Mouse (Mus musculus): Measurements from ENCODE around the gene Gm17949.

The Gm17949 gene

GRCm38 (mm10) chr17:56990115-56990746 lies 21.0 kb upstream of the Gm17949 start, which contains the start of gene Clpp:
Gene Clpp, plus strand, starts transcription at chr17:56990305.
- DNase-seq (ENCODE audit: low read depth), result peak; percentile 97

DNA sequence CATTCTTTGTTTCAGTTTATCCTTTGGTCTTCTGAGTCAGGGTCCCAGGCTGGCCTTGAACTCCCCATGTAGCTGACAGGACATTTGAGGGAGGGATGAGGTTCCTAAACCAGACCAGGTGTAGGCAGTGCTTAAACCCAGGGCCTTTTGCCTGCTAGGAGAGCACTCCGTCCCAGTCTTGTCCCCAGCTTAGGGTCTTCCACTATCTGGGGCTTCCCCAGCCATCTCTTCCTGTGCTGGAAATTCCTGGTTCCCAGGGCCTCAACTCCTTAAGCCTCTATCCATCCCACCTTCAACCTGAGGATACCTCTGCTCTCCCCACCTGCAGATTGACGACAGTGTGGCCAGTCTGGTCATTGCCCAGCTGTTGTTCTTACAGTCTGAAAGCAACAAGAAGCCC lies 20.3 kb upstream of the Gm17949 start:
- DNase-seq (ENCODE audit: low read depth), result no peak

DNA sequence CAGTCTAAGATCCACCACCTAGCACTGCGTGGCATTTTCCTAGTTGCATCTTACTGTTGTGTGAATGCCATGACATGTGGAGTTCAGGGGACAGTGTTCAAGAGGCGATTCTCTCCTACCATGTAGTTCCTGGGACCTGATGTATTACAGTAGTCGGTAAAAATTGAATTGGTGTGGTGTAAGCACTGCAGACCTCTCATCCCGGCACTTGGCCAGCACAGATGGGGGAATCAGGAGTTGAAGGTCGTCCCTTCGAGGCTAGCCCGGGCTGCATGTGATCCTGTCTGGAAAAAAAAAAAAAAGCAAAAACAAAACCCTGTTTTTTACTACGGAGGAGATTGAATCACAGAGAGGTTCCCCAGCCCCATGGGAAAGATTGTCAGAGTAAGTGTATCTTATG lies 16.2 kb upstream of the Gm17949 start:
- no peak for DNase-seq (ENCODE audit: low read depth)

- DNase-seq (ENCODE audit: low read depth), result no peak
Measured at GRCm38 (mm10) chr17:56996506-56996905, 14.8 kb upstream of the Gm17949 start.

DNA sequence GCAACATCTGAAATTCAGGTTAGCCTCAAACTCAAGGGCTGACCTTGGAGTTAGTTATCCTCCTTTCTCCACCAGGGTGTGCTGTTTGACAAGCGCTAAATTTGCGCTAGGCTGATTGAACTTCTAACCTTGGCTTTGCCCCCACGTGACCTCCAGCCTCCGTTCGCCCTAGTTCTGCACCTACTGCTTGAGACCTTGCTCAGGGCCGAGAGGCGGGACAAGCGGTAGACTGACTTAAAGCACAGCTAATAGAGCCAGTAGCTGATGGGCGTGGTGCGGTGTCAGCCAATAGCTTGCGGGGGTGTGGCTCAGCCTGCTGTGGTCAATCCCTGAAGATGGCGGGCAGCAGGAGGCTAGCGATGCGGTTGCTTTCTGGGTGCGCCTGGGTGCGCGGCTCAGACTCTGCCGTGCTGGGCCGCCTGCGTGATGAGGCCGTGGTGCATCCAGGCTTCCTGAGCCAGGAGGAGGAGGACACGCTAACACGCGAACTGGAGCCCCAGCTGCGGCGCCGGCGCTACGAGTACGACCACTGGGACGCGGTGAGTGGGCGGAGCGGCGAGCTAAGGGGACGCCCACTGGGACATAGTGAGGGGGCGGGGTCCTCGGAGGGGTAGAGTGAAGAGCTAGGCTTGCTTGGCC lies 14.1 kb upstream of the Gm17949 start, which contains the start of gene Alkbh7:
Alkbh7 (plus strand) TSS at position 311 of the 639 bp plus-strand sequence.
- DNase-seq (ENCODE audit: low read depth), result peak; percentile 96

DNA sequence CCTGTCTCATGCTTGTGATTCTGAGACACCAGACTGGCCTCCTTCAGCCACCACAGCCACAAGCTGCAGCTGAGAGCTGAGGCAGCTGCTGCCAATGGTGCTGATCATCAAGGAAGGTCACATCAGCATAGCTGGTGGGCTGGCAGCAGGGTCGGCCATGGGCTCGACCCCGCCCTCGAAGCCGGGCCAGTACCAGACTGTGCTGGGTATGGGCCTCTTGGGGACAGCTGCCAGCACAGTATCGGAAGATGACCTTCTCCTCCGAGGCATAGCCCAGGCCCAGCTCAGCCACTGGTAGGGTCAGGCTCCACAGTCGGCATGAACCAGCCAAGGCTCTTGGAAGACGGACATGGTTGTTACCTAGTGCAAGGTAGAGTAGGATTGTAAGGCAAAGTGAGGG lies 11.9 kb upstream of the Gm17949 start:
- no peak for DNase-seq (ENCODE audit: low read depth)

DNA sequence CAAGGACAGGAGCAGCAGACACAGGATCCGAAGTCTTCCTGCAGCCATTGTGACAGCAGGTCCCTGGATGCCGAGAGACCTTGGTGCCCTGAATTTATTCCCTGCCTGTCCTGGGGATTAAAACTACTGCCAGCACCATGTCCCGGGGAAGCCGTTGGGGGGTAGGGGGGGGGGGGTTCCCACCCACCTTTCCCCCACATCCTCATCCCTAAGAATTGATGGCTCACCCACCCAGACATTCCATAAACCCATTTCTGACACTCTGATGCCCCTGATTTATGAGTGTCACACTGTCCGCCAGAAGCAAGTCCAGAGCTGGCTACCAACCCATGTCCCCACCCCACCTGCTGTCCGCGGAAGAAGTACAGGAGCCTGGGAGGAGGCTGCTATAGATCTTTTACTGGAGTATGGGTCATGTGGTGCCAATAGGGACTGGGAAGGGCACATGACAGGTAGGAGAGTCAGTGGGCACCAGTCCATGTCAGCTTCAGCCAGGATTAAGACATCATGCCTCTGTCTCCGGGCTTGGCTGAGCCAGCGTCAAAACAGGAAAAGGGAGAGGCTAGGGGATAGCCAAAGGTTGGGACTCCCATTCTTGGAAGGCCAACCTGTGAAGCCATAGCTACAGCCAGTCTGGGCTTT lies 11.2 kb upstream of the Gm17949 start, which contains the start of gene Pspn:
Pspn (minus strand) TSS at position 51 of the 642 bp plus-strand sequence.
- no peak for DNase-seq (ENCODE audit: low read depth)

DNA sequence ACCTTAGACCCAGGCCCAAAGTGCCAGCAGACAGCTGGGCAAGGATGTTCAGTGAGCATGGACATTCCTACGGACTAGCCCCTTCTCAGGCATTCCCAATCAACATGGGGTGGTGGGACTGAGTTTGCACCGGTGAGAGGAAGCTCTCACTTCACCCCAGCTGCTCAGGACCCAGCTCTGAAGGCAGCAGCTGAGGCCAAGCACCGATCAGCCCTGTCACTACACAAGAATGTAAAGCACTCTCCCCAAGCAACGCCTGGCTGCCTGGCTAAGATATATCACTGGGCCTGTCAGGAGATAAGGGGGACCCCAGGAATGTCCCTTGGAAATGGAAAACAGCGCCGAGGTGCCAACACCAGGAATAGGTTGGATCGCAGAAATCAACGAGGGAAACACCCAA lies 10.0 kb upstream of the Gm17949 start:
- peak; percentile 54 for DNase-seq (ENCODE audit: low read depth)

- DNase-seq (ENCODE audit: low read depth), result no peak
Measured at GRCm38 (mm10) chr17:57003994-57004393, 7.3 kb upstream of the Gm17949 start.

- peak; percentile 47 for DNase-seq (ENCODE audit: low read depth)
Measured at GRCm38 (mm10) chr17:57007137-57007905, 3.9 kb upstream of the Gm17949 start.

GRCm38 (mm10) chr17:57010911-57011235 lies 396 bp upstream of the Gm17949 start:
- no peak for DNase-seq (ENCODE audit: low read depth)

DNA sequence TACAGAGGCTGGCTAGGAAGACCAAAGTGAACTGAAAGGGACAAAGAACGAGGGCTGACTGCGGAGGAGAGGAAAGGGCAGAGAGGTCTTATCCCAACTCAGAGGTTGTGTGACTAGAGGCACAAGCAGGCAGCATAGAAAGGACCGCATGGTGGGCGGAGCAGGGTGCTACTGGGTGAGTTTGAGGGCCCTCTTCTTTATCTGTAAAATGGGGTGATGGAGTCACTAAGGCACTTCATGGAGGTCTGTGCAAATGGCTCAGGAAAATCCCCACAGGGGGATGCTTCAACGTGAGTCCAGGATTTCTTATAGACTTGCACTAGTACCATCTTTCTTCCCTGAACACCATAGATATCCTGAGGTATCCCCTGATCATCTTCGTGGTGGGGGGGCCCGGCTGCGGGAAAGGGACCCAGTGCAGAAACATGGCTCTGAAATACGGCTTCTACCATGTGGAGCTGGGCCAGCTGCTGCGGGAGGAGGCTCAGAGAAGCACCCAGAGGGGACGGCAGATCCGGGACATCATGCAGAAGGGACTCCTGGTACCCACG lies 1.1 kb downstream of the Gm17949 start:
- DNase-seq (ENCODE audit: low read depth), result no peak

- no peak for DNase-seq (ENCODE audit: low read depth)
Measured at GRCm38 (mm10) chr17:57019693-57020092, 8.4 kb downstream of the Gm17949 start.

- DNase-seq (ENCODE audit: low read depth), result no peak
Measured at GRCm38 (mm10) chr17:57020960-57021359, 9.7 kb downstream of the Gm17949 start.

DNA sequence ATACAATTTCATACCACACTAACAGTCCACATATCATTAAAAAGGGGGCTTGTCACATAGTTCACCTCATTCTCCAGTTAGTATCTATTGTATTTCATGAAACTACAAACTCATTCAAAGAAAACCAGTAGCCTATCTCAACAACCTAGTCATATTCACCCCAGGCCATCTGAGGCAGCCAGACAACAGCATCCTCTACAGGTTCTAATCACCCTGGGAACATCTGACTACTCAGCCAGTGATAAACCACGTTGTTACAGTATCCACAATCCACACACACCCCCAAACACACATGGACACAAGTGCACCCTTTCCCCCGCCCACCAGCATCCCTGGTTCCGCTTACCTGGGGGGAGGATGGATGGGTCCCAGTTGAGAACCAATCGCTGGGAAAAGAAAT lies 16.2 kb downstream of the Gm17949 start:
- no peak for DNase-seq (ENCODE audit: low read depth)

GRCm38 (mm10) chr17:57029691-57030090 lies 18.4 kb downstream of the Gm17949 start:
- peak; percentile 63 for DNase-seq (ENCODE audit: low read depth)

GRCm38 (mm10) chr17:57030931-57031660 lies 19.8 kb downstream of the Gm17949 start, which contains the start of gene Khsrp:
Gene Khsrp, minus strand, starts transcription at chr17:57031522.
- DNase-seq (ENCODE audit: low read depth), result peak; percentile 52

DNA sequence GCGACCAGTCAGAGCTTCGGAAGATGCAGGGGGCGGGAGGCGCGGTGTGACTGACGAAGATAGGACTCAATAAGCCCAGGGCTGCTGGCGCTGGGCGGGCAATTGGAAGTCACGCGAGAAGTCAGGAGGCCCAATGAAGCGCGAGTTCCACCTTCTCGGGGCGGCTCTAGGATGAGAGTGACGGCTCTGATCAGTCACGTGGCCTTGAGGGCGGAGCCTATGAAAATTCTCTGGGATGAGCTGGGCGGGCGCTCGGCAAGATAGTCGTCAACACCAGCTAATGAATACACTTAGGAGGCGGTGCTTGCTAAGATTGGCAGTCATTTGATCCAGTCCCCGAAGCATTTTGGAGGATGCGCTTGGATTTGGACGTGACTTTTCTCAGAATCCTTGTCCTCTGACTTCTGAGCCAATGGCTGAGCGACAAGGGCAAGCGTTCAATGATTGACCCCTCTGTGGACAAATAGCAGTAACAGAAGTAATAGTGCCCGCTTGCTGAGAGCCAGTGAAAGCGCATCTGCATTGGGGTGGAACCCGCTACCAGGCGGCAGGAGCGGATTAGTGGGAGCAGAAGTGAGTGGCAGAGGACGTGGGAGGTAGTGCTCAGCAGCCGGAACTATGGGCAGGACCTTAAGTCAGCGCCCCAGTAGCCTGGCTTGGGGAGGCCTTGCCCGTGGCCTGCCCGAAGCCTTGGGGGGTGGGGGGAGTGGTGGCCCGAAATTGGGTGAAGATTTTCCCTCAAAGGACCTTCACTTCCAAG lies 20.6 kb downstream of the Gm17949 start:
- peak; percentile 100 for DNase-seq (ENCODE audit: low read depth)

DNA sequence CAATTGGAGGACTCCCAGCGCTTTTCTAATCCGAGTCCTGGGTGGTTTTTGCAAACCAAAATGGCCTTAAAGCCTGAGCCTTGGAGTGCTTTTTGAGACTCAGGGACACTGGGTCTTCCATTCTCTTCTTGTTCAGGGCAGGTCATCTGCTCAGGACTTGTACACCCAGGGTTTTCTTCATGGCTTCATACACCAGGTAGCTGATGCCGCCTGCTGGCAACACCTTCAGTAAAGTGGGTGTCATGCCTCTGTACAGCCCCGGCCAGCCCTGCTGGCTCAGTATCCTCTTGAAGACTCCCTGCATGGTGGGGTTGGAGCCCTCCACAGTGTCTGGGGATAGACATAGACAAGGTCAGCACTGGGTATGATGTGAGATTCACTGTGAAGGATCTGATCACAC lies 21.6 kb downstream of the Gm17949 start:
- no peak for DNase-seq (ENCODE audit: low read depth)

DNA sequence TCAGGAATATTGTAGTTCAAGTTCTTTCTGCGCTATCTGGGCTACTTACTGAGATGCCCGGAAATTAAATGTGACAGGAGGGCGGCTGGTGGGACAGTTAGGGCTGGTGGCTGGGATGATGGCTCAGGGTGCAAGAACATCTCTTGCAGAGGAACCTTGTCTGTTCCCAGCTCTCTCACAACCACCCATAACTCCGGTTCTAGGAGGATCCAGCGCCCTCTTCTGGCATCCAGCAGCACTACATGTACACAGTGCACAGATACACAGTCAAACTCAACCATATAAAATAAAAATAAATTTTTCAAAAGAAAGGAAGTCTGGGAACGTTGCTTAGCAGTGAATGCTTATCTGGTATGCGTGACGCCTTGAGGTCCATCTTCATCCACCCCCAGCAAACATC lies 27.7 kb downstream of the Gm17949 start:
- DNase-seq (ENCODE audit: low read depth), result no peak

- no peak for DNase-seq (ENCODE audit: low read depth)
Measured at GRCm38 (mm10) chr17:57041554-57041953, 30.3 kb downstream of the Gm17949 start, which contains the start of gene Slc25a41. Gene Slc25a41, minus strand, starts transcription at chr17:57041654.
